Mouse (Mus musculus): ENCODE measurements around the gene Pxt1. TPM values are rescaled to one million over a fixed set of nuclear protein-coding genes. Genes with fewer than 3 reads are reported as not detected.

Pxt1 gene
- polyA plus RNA-seq, 1 experiment from 2014 or later, result not detected

Other genes starting within 250 kb of the Pxt1 start
- 2.1 and 2.4 TPM in 2 replicates for gene AC170998.1, start 217.8 kb downstream of the Pxt1 start, polyA plus RNA-seq (2015; fragmentation: Nextera tagmentation; extraction: Ambion mirVana)
- 214 and 219 TPM in 2 replicates for gene Mapk13, start 174.5 kb downstream of the Pxt1 start, polyA plus RNA-seq (2015; fragmentation: Nextera tagmentation; extraction: Ambion mirVana)
- 13.1 and 18.1 TPM in 2 replicates for gene Brpf3, start 142.8 kb downstream of the Pxt1 start, polyA plus RNA-seq (2015; fragmentation: Nextera tagmentation; extraction: Ambion mirVana)
- gene Pnpla1, start 85.4 kb downstream of the Pxt1 start, polyA plus RNA-seq (2015; fragmentation: Nextera tagmentation; extraction: Ambion mirVana), result 0.95 and 1.2 TPM in 2 replicates
- gene 4930539E08Rik, start 28.5 kb downstream of the Pxt1 start, polyA plus RNA-seq (2015; fragmentation: Nextera tagmentation; extraction: Ambion mirVana), result 4.4 and 4.8 TPM in 2 replicates
- gene Kctd20, start 8.1 kb upstream of the Pxt1 start, polyA plus RNA-seq (2015; fragmentation: Nextera tagmentation; extraction: Ambion mirVana), result 64.9 and 68.9 TPM in 2 replicates
- gene Stk38, start 64.2 kb upstream of the Pxt1 start, polyA plus RNA-seq (2015; fragmentation: Nextera tagmentation; extraction: Ambion mirVana), result 90.0 and 90.7 TPM in 2 replicates
- gene Srsf3, start 88.8 kb upstream of the Pxt1 start, polyA plus RNA-seq (2015; fragmentation: Nextera tagmentation; extraction: Ambion mirVana), result 485 and 544 TPM in 2 replicates
- 92.2 and 98.3 TPM in 2 replicates for gene Cdkn1a, start 147.1 kb upstream of the Pxt1 start, polyA plus RNA-seq (2015; fragmentation: Nextera tagmentation; extraction: Ambion mirVana)
- gene Rab44, start 170.3 kb upstream of the Pxt1 start, polyA plus RNA-seq (2015; fragmentation: Nextera tagmentation; extraction: Ambion mirVana), result 0.53 and 0.61 TPM in 2 replicates

Data from intestine, embryonic 15.5 days (tissue).